Mouse (Mus musculus): Measurements from ENCODE around the gene Eif4b. TPM values are rescaled to one million over a fixed set of nuclear protein-coding genes. Genes with fewer than 3 reads are reported as not detected.

The Eif4b gene
- total RNA-seq, 2 experiments from 2014 or later = 151 to 167 TPM

GRCm38 (mm10) chr15:102101672-102102541 is 28.3 kb downstream of the Eif4b start:
- peak; percentile 90 to 94 for DNase-seq

DNA sequence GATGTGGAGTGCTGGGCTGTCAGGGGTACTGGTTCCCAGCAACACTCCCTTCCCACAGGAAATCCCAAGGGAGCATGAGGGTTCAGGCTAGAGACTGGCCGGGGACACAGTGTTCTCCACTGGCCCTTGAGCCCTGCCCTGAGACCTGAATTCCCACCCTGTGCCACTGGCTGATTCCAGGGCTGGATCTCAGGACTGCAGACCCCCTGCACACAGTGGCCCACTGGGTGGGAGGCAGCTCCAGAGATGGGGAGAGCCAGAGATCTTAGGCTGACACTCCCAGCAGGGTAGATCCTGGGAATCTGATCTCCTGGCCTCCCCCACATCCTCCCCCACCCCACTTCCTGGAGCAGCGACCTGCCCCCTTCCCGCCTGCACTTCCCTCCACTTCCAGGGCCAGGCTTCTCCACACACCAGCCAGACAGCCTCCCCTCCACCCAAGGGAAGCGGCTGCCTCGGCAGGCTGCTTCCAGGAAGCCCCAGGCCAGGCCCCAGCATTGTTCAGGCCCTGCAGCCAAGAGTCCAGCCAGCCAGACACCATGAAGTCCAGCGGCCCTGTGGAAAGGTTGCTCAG is 29.1 kb downstream of the Eif4b start:
- DNase-seq = peak; percentile 87 to 92

GRCm38 (mm10) chr15:102103371-102103946 is 29.9 kb downstream of the Eif4b start:
- DNase-seq = peak; percentile 84 to 86

GRCm38 (mm10) chr15:102103947-102104555 is 30.5 kb downstream of the Eif4b start:
- DNase-seq = peak; percentile 96 to 97

GRCm38 (mm10) chr15:102105360-102105759 is 31.8 kb downstream of the Eif4b start:
- peak; percentile 90 to 93 for DNase-seq

GRCm38 (mm10) chr15:102105764-102106730 is 32.5 kb downstream of the Eif4b start:
- DNase-seq = peak; percentile 70 to 78

DNA sequence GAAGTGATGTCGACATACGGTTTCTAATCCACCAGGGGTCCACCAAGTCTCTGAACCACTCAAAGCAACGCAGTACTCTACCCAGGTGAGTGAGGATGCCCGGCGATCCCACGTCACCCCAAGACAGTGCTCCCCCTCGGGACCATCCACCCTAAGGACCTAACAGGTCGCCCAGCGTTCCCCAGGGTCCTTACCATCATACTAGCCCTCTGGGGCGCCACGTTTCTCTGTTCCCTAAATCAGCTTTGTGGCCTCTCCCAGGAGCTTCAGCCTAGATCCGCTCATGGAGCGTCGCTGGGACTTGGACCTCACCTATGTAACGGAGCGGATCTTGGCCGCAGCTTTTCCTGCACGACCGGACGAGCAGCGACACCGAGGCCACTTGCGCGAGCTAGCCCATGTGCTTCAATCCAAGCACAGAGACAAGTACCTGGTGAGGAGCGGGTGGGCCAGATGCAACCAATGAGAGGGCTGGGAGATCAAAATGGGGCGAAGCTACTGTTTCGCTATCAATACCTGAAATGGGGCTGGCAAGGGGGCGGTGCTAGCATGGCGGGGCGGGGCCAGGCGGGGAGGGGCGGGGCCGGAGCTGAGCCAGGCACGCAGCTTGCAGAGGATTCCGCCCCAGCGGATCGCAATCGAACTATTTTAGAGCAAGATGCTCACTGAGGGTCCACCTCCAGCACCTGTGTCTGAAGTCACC is 33.3 kb downstream of the Eif4b start:
- DNase-seq = peak; percentile 32 to 48

DNA sequence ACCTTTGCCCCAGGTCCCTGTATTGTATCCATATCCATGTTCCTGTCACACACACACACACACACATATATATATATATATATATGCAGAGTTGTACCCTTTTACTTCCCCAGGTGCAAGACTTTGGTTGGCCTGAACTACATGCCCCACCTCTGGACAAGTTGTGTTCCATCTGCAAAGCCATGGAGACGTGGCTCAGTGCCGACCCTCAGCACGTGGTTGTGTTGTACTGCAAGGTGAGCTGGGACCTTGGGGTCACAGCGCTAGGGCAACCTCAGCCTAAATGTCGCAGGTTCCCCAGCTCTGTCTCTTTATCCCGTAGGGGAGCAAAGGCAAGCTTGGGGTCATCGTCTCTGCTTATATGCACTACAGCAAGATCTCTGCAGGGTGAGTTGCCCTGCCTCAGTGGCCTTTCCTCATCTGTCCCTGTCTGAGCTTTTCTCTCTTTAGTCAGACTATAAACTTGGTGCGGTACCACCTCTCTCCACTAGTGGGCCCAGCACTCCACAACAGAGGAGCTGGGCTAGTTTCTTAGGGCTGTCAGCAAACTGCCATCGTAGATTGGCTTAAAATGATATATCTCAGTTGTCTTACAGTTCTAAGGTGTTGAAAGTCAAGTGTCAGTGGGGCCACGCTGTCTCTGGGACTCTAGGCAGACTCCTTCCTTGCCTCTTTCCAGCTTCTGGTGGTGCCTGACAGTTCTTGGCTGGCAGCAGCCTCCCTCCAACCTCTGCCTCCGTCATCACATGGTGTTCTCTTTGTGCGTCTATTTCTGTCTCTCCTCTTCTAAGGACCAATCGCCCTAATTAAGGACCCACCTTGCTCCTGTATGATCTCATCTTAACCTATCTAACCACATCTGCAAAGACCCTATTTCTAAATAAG is 34.4 kb downstream of the Eif4b start:
- peak; percentile 55 to 84 for DNase-seq

- peak; percentile 84 to 86 for DNase-seq
These were observed 35.3 kb downstream of the Eif4b start for GRCm38 (mm10) chr15:102108651-102109525.

DNA sequence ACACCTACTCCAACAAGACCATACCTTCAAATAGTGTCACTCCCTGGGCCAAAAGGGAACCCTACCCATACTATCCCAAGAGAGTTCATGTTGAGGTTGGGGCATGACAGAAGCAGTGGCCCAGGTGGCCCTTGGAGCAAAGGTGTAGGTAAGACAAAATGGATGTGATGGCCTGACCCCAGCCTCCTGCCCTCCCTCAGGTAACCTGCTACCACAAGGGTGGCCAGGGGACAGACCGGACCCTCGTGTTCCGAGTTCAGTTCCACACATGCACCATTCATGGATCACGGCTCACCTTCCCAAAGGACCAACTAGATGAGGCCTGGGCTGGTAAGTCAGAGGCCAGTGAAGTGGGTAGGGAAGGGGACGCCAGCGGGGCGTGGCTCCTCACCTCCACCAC is 36.7 kb downstream of the Eif4b start:
- no peak for DNase-seq

DNA sequence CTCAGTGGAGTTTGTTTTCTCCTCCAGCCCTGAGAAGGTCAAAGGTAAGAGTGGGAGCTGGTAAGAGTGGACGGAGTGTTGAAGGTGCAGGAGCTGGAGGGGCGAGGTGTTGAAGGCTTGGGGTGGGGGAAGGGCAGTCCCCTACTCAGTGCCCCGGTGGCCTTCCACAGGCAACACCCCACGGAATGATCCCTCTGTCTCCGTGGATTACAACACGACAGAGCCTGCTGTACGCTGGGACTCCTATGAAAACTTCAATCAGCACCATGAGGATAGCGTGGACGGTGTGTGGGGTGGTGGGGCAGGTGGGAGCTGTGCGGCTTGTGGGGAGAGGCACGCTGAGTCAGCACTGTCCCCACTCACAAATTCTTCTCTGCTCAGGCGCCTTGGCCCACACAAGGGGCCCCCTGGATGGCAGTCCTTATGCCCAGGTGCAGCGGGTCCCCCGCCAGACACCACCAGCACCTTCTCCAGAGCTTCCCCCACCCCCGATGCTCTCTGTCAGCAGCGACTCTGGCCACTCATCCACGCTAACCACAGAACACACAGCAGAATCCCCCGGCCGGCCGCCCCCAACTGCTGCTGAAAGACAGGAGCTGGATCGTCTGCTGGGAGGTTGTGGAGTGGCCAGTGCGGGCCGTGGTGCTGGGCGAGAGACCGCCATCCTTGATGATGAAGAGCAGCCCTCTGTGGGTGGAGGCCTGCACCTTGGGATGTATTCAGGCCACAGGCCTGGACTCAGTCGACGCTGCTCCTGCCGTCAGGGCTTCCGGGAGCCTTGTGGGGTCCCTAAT is 37.3 kb downstream of the Eif4b start:
- peak in 1 of 2 experiments; percentile 28 for DNase-seq

GRCm38 (mm10) chr15:102111495-102111829 is 37.9 kb downstream of the Eif4b start:
- DNase-seq = peak; percentile 33 to 45

- DNase-seq = no peak
These were observed 38.6 kb downstream of the Eif4b start for GRCm38 (mm10) chr15:102112181-102112580.

- no peak for DNase-seq
These were observed 39.3 kb downstream of the Eif4b start for GRCm38 (mm10) chr15:102112827-102113226.

GRCm38 (mm10) chr15:102113674-102114073 is 40.1 kb downstream of the Eif4b start:
- no peak for DNase-seq

GRCm38 (mm10) chr15:102114651-102115260 is 41.2 kb downstream of the Eif4b start:
- peak in 1 of 2 experiments; percentile 9 for DNase-seq

- peak; percentile 36 to 38 for DNase-seq
These were observed 42.2 kb downstream of the Eif4b start for GRCm38 (mm10) chr15:102115731-102116231.

Measured in heart, adult 18-20 months (tissue).